Mouse (Mus musculus): ENCODE results near the gene Pde6c.

- TF ChIP-seq POLR2A (IDR thresholded peaks at IDR 0.05; ENCODE audit: control insufficient read depth, low read depth, low read length) (no peak), CTCF (IDR thresholded peaks at IDR 0.05; ENCODE audit: control insufficient read depth, insufficient read depth, insufficient replicate concordance, low read depth, low read length) (no peak)
Measured at GRCm38 (mm10) chr19:38143540-38144271, 11.1 kb downstream of the Pde6c start.

All from testis, adult 2 months (tissue).